Mouse (Mus musculus): ENCODE measurements around the gene Cenpj.

DNA sequence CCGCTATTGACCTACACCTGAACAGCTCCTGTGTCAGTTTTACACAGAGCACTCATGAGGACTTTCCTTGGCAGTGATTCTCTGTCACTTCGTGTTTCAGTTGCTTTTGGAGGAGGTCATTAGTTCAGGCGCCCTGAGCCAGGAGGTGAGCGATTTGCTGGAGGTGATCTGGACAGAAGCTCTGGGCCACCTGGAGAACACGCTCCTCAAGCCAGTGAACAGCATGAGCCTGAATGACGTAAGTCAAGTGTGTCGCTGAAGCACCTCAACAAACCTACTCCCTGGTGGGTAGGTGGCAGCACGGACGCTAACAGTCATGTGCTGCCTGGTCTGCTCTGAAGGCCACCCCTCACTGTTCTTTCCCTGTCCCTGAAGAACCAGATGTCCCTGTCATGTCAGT is 17.0 kb upstream of the Cenpj start:
- no peak for TF ChIP-seq CTCF (IDR thresholded peaks at IDR 0.05; ENCODE audit: low read depth)
- no peak for TF ChIP-seq EP300 (IDR thresholded peaks at IDR 0.05; ENCODE audit: low read depth)
